Mouse (Mus musculus) G1E (cell line): ENCODE measurements around the gene Olfr318. TPM values are rescaled to one million over a fixed set of nuclear protein-coding genes. Genes with fewer than 3 reads are reported as not detected.
"Not testable (repeated sequence)": the region's sequence is repeated elsewhere in the genome, so short reads cannot be mapped to it uniquely, and the experiment has no call there.

Experiments used
- ATAC-seq: 2 replicates; pipeline ENCODE4 v1.8.0; 2016; ENCODE audit warnings: mild to moderate bottlenecking; ENCODE audit not compliant: insufficient number of reproducible peaks, poor library complexity, low FRiP score, severe bottlenecking; ENCODE audit errors: extremely low read depth
- DNase-seq: peaks from one replicate; pipeline ENCODE4 v3.0.0; 2012; ENCODE audit warnings: low spot score
- H3K27me3 ChIP-seq: 2 replicates; pipeline ENCODE4 v1.6.1; 2012; ENCODE audit warnings: mild to moderate bottlenecking, low read length, inconsistent platforms; ENCODE audit not compliant: insufficient read depth
- H3K36me3 ChIP-seq: replicated peaks from 2 replicates; pipeline ENCODE3; 2012; ENCODE audit warnings: mild to moderate bottlenecking, inconsistent platforms
- H3K4me1 ChIP-seq: 2 replicates; pipeline ENCODE4 v1.6.1; 2012; ENCODE audit warnings: low read depth, low read length, inconsistent platforms, mixed read lengths; ENCODE audit not compliant: insufficient read depth
- H3K4me3 ChIP-seq: 2 replicates; pipeline ENCODE4 v1.5.1; 2012; ENCODE audit warnings: low read depth, mild to moderate bottlenecking, inconsistent platforms, low read length, moderate library complexity, mixed read lengths
- H3K9me3 ChIP-seq: replicated peaks from 2 replicates; pipeline ENCODE4 v1.6.1; 2012; ENCODE audit warnings: inconsistent platforms
- CTCF ChIP-seq: IDR thresholded peaks from 2 replicates; pipeline ENCODE4 v1.5.1; 2012; ENCODE audit warnings: low read depth, low read length, inconsistent platforms, mixed read lengths
- GATA1 ChIP-seq: IDR thresholded peaks from 2 replicates; pipeline ENCODE4 v1.6.1; 2012; ENCODE audit warnings: borderline replicate concordance, low read length, inconsistent platforms, mixed read lengths
- GATA2 ChIP-seq: IDR thresholded peaks from 2 replicates; pipeline ENCODE4 v1.6.1; 2012; ENCODE audit warnings: low read depth, low read length, inconsistent platforms, borderline replicate concordance
- POLR2AphosphoS5 ChIP-seq: IDR thresholded peaks from 2 replicates; pipeline ENCODE4 v1.6.1; 2012; ENCODE audit warnings: low read depth, low read length, inconsistent platforms; ENCODE audit not compliant: insufficient replicate concordance
- TAL1 ChIP-seq: conservative IDR thresholded peaks from 2 replicates; pipeline ENCODE4 v1.6.1; 2012; ENCODE audit warnings: low read depth, low read length, inconsistent platforms, mixed read lengths
- polyA plus RNA-seq: library from polyadenylated mRNA; stranded (reverse); fragments of >175 nt; gene quantifications from 2 replicates; pipeline ENCODE4 v1.2.3, GENCODE M21; 2012
- total RNA-seq, 2 experiments: library from RNA; stranded (forward) in 1 of 2; stranded (reverse) in 1 of 2; fragments of 200-1000 nt in 1 of 2; fragments of >200 nt in 1 of 2; fragmentation: Nextera tagmentation in 1 of 2; gene quantifications; 2 replicates each; pipeline ENCODE4 v1.2.3; 2014 to 2017

Gene Olfr318
- total and polyA plus RNA-seq, 3 experiments = 0.33 to 0.45 TPM; not detected in 1

- ATAC-seq (no peak), DNase-seq (no peak)
- H3K4me1 ChIP-seq = no peaks in the 10 kb centered on the region
- no peaks in the 10 kb centered on the region for H3K36me3 ChIP-seq
- H3K4me3 ChIP-seq = no peak overlapping the region
- no peaks in the 10 kb centered on the region for H3K27me3 ChIP-seq
- TF ChIP-seq GATA2 = no peak
- no peak for TF ChIP-seq CTCF
- no peaks in the 10 kb centered on the region for H3K9me3 ChIP-seq
These were observed 4.1 kb downstream of the Olfr318 start for GRCm38 (mm10) chr11:58719701-58720100.

- not testable (repeated sequence) for H3K36me3 ChIP-seq, ATAC-seq, DNase-seq, H3K9me3 ChIP-seq, H3K27me3 ChIP-seq, H3K4me3 ChIP-seq, H3K4me1 ChIP-seq
These were observed 6.1 kb downstream of the Olfr318 start for GRCm38 (mm10) chr11:58717723-58718122.

GRCm38 (mm10) chr11:58709086-58709485 is 14.7 kb downstream of the Olfr318 start:
- no peak for DNase-seq

GRCm38 (mm10) chr11:58698862-58699261 is 25.0 kb downstream of the Olfr318 start, which contains the start of gene Olfr319:
Gene Olfr319, plus strand, starts transcription at chr11:58699162.
- TF ChIP-seq POLR2AphosphoS5 (no peak), GATA2 (no peak), CTCF (no peak), TAL1 (no peak), GATA1 (no peak)

More at GRCm38 (mm10) chr11:58709086-58709485, 14.7 kb downstream of the Olfr318 start:
- Histone ChIP-seq H3K4me3 (no peak overlapping the region), H3K36me3 (no peaks in the 10 kb centered on the region), H3K9me3 (no peaks in the 10 kb centered on the region), H3K4me1 (no peaks in the 10 kb centered on the region), H3K27me3 (no peaks in the 10 kb centered on the region)
- no peak for ATAC-seq
- TF ChIP-seq GATA1 (no peak), CTCF (no peak), TAL1 (no peak), GATA2 (no peak), POLR2AphosphoS5 (no peak)

GRCm38 (mm10) chr11:58680799-58681198 is 43.0 kb downstream of the Olfr318 start, which contains the start of gene Olfr320:
Gene Olfr320, plus strand, starts transcription at chr11:58681099.
- no peak within 1 kb of the TSS for H3K4me3 ChIP-seq
- H3K9me3 ChIP-seq = no peaks in the 10 kb centered on the region
- no peak for DNase-seq
- H3K27me3 ChIP-seq = no peaks in the 10 kb centered on the region
- no peak for ATAC-seq
- TF ChIP-seq POLR2AphosphoS5 (no peak), TAL1 (no peak), CTCF (no peak), GATA2 (no peak), GATA1 (no peak)
- H3K4me1 ChIP-seq = no peaks in the 10 kb centered on the region
- H3K36me3 ChIP-seq = no peaks in the 10 kb centered on the region

More at GRCm38 (mm10) chr11:58698862-58699261, 25.0 kb downstream of the Olfr318 start, which contains the start of gene Olfr319:
- Histone ChIP-seq H3K27me3 (no peaks in the 10 kb centered on the region), H3K4me1 (no peaks in the 10 kb centered on the region), H3K4me3 (no peak within 1 kb of the TSS), H3K36me3 (no peaks in the 10 kb centered on the region), H3K9me3 (peaks cover 8% of the 10 kb centered on the region)
- ATAC-seq (no peak), DNase-seq (no peak)

- no peaks in the 10 kb centered on the region for H3K9me3 ChIP-seq
- H3K36me3 ChIP-seq = no peaks in the 10 kb centered on the region
- ATAC-seq = no peak
- DNase-seq = no peak
- no peak overlapping the region for H3K4me3 ChIP-seq
- no peaks in the 10 kb centered on the region for H3K4me1 ChIP-seq
- TF ChIP-seq GATA1 (no peak), TAL1 (no peak), POLR2AphosphoS5 (no peak), GATA2 (no peak), CTCF (no peak)
- H3K27me3 ChIP-seq = no peaks in the 10 kb centered on the region
These were observed 52.0 kb downstream of the Olfr318 start for GRCm38 (mm10) chr11:58671825-58672224.

- Histone ChIP-seq H3K9me3 (no peaks in the 10 kb centered on the region), H3K4me1 (no peaks in the 10 kb centered on the region), H3K27me3 (no peaks in the 10 kb centered on the region), H3K36me3 (no peaks in the 10 kb centered on the region), H3K4me3 (no peak overlapping the region)
- TF ChIP-seq POLR2AphosphoS5 = no peak
- DNase-seq = no peak
- ATAC-seq = no peak
These were observed 54.6 kb downstream of the Olfr318 start for GRCm38 (mm10) chr11:58669252-58669651.

Other genes starting within 250 kb of the Olfr318 start
Only the 20 nearest of the 30 such genes appear.
- gene Olfr328, start 168.4 kb downstream of the Olfr318 start, total RNA-seq (2014; fragmentation: Nextera tagmentation) = not detected in 2 replicates
- 0.16 and 0.29 TPM in 2 replicates for gene Olfr328, start 168.4 kb downstream of the Olfr318 start, total RNA-seq (2017)
- gene Olfr328, start 168.4 kb downstream of the Olfr318 start, polyA plus RNA-seq = not detected in 2 replicates
- gene Olfr224, start 153.5 kb downstream of the Olfr318 start, total RNA-seq (2014; fragmentation: Nextera tagmentation) = not detected in 2 replicates
- 0.11 TPM in 1 of 2 replicates, not detected in the other for gene Olfr224, start 153.5 kb downstream of the Olfr318 start, total RNA-seq (2017)
- gene Olfr224, start 153.5 kb downstream of the Olfr318 start, polyA plus RNA-seq = not detected in 2 replicates
- gene Olfr325, start 146.3 kb downstream of the Olfr318 start, total RNA-seq (2014; fragmentation: Nextera tagmentation) = not detected in 2 replicates
- gene Olfr325, start 146.3 kb downstream of the Olfr318 start, total RNA-seq (2017) = 0.16 TPM in 1 of 2 replicates, not detected in the other
- gene Olfr325, start 146.3 kb downstream of the Olfr318 start, polyA plus RNA-seq = not detected in 2 replicates
- not detected in 2 replicates for gene Olfr324, start 128.9 kb downstream of the Olfr318 start, total RNA-seq (2014; fragmentation: Nextera tagmentation)
- 0.06 and 0.11 TPM in 2 replicates for gene Olfr324, start 128.9 kb downstream of the Olfr318 start, total RNA-seq (2017)
- gene Olfr324, start 128.9 kb downstream of the Olfr318 start, polyA plus RNA-seq = not detected in 2 replicates
- gene 2210407C18Rik, start 107.9 kb downstream of the Olfr318 start, total RNA-seq (2014; fragmentation: Nextera tagmentation) = not detected in 2 replicates
- not detected in 2 replicates for gene 2210407C18Rik, start 107.9 kb downstream of the Olfr318 start, total RNA-seq (2017)
- not detected in 2 replicates for gene 2210407C18Rik, start 107.9 kb downstream of the Olfr318 start, polyA plus RNA-seq
- gene Olfr323, start 93.5 kb downstream of the Olfr318 start, total RNA-seq (2014; fragmentation: Nextera tagmentation) = not detected in 2 replicates
- 0.05 TPM in 1 of 2 replicates, not detected in the other for gene Olfr323, start 93.5 kb downstream of the Olfr318 start, total RNA-seq (2017)
- gene Olfr323, start 93.5 kb downstream of the Olfr318 start, polyA plus RNA-seq = not detected in 2 replicates
- gene Trim58, start 83.5 kb downstream of the Olfr318 start, total RNA-seq (2014; fragmentation: Nextera tagmentation) = 19.0 TPM in 1 of 2 replicates, not detected in the other
- gene Trim58, start 83.5 kb downstream of the Olfr318 start, total RNA-seq (2017) = not detected in 2 replicates
- gene Trim58, start 83.5 kb downstream of the Olfr318 start, polyA plus RNA-seq = not detected in 2 replicates
- gene Olfr322, start 65.2 kb downstream of the Olfr318 start, total RNA-seq (2014; fragmentation: Nextera tagmentation) = not detected in 2 replicates
- under 0.01 and 0.16 TPM in 2 replicates for gene Olfr322, start 65.2 kb downstream of the Olfr318 start, total RNA-seq (2017)
- not detected in 2 replicates for gene Olfr322, start 65.2 kb downstream of the Olfr318 start, polyA plus RNA-seq
- gene Olfr320, start 42.9 kb downstream of the Olfr318 start, total RNA-seq (2014; fragmentation: Nextera tagmentation) = not detected in 2 replicates
- 0.06 TPM in 1 of 2 replicates, not detected in the other for gene Olfr320, start 42.9 kb downstream of the Olfr318 start, total RNA-seq (2017)
- gene Olfr320, start 42.9 kb downstream of the Olfr318 start, polyA plus RNA-seq = not detected in 2 replicates
- gene Olfr319, start 24.9 kb downstream of the Olfr318 start, total RNA-seq (2014; fragmentation: Nextera tagmentation) = not detected in 2 replicates
- 0.27 TPM in 1 of 2 replicates, not detected in the other for gene Olfr319, start 24.9 kb downstream of the Olfr318 start, total RNA-seq (2017)
- not detected in 2 replicates for gene Olfr319, start 24.9 kb downstream of the Olfr318 start, polyA plus RNA-seq
- gene Olfr317, start 15.2 kb upstream of the Olfr318 start, total RNA-seq (2014; fragmentation: Nextera tagmentation) = not detected in 2 replicates
- gene Olfr317, start 15.2 kb upstream of the Olfr318 start, total RNA-seq (2017) = not detected in 2 replicates
- not detected in 2 replicates for gene Olfr317, start 15.2 kb upstream of the Olfr318 start, polyA plus RNA-seq
- not detected in 2 replicates for gene Olfr316, start 28.7 kb upstream of the Olfr318 start, total RNA-seq (2014; fragmentation: Nextera tagmentation)
- 0.06 and 0.33 TPM in 2 replicates for gene Olfr316, start 28.7 kb upstream of the Olfr318 start, total RNA-seq (2017)
- not detected in 2 replicates for gene Olfr316, start 28.7 kb upstream of the Olfr318 start, polyA plus RNA-seq
- gene Olfr315, start 49.2 kb upstream of the Olfr318 start, total RNA-seq (2014; fragmentation: Nextera tagmentation) = not detected in 2 replicates
- not detected in 2 replicates for gene Olfr315, start 49.2 kb upstream of the Olfr318 start, total RNA-seq (2017)
- not detected in 2 replicates for gene Olfr315, start 49.2 kb upstream of the Olfr318 start, polyA plus RNA-seq
- not detected in 2 replicates for gene Olfr314, start 58.9 kb upstream of the Olfr318 start, total RNA-seq (2014; fragmentation: Nextera tagmentation)
- 0.05 and 0.06 TPM in 2 replicates for gene Olfr314, start 58.9 kb upstream of the Olfr318 start, total RNA-seq (2017)
- gene Olfr314, start 58.9 kb upstream of the Olfr318 start, polyA plus RNA-seq = not detected in 2 replicates
- gene Fam183b, start 77.9 kb upstream of the Olfr318 start, total RNA-seq (2014; fragmentation: Nextera tagmentation) = not detected in 2 replicates
- not detected in 2 replicates for gene Fam183b, start 77.9 kb upstream of the Olfr318 start, total RNA-seq (2017)
- gene Fam183b, start 77.9 kb upstream of the Olfr318 start, polyA plus RNA-seq = not detected in 2 replicates
- not detected in 2 replicates for gene Olfr313, start 91.0 kb upstream of the Olfr318 start, total RNA-seq (2014; fragmentation: Nextera tagmentation)
- 0.11 TPM in 1 of 2 replicates, not detected in the other for gene Olfr313, start 91.0 kb upstream of the Olfr318 start, total RNA-seq (2017)
- not detected in 2 replicates for gene Olfr313, start 91.0 kb upstream of the Olfr318 start, polyA plus RNA-seq
- gene Olfr312, start 105.2 kb upstream of the Olfr318 start, total RNA-seq (2014; fragmentation: Nextera tagmentation) = not detected in 2 replicates
- gene Olfr312, start 105.2 kb upstream of the Olfr318 start, total RNA-seq (2017) = 0.05 and 0.64 TPM in 2 replicates
- not detected in 2 replicates for gene Olfr312, start 105.2 kb upstream of the Olfr318 start, polyA plus RNA-seq
- not detected in 2 replicates for gene Olfr311, start 115.2 kb upstream of the Olfr318 start, total RNA-seq (2014; fragmentation: Nextera tagmentation)
- gene Olfr311, start 115.2 kb upstream of the Olfr318 start, total RNA-seq (2017) = 0.33 TPM in 1 of 2 replicates, not detected in the other
- not detected in 2 replicates for gene Olfr311, start 115.2 kb upstream of the Olfr318 start, polyA plus RNA-seq
- 13.9 and 15.1 TPM in 2 replicates for gene Gm12258, start 123.1 kb upstream of the Olfr318 start, total RNA-seq (2014; fragmentation: Nextera tagmentation)
- gene Gm12258, start 123.1 kb upstream of the Olfr318 start, total RNA-seq (2017) = 8.7 and 8.8 TPM in 2 replicates
- 0.21 and 0.62 TPM in 2 replicates for gene Gm12258, start 123.1 kb upstream of the Olfr318 start, polyA plus RNA-seq
- gene 2810021J22Rik, start 143.2 kb upstream of the Olfr318 start, total RNA-seq (2014; fragmentation: Nextera tagmentation) = 1.5 and 10.3 TPM in 2 replicates
- gene 2810021J22Rik, start 143.2 kb upstream of the Olfr318 start, total RNA-seq (2017) = 0.46 and 1.7 TPM in 2 replicates
- gene 2810021J22Rik, start 143.2 kb upstream of the Olfr318 start, polyA plus RNA-seq = 0.02 TPM in 2 replicates